Mouse (Mus musculus) MEL (cell line): Measurements from ENCODE around the gene Tspan9.

Source experiments
- CTCF ChIP-seq, 3 experiments: IDR thresholded peaks in 2 of 3; conservative IDR thresholded peaks in 1 of 3; 2 replicates each; pipeline ENCODE4 v1.5.1; 2011 to 2012; ENCODE audit warnings: low read length in 3 of 3, low read depth in 2 of 3, mild to moderate bottlenecking in 2 of 3, improper control_type of control experiment in 1 of 3, inconsistent platforms in 1 of 3, mixed read lengths in 1 of 3, moderate library complexity in 1 of 3; ENCODE audit not compliant: control insufficient read depth in 1 of 3, insufficient read depth in 1 of 3, poor library complexity in 1 of 3, severe bottlenecking in 1 of 3
- ELF1 ChIP-seq: IDR thresholded peaks from 2 replicates; pipeline ENCODE4 v1.6.1; 2014; ENCODE audit warnings: low read depth, mild to moderate bottlenecking, inconsistent platforms, low read length, improper control_type of control experiment, moderate library complexity
- EP300 ChIP-seq, 2 experiments: IDR thresholded peaks; 2 replicates each; pipeline ENCODE4 v1.6.1; 2011; ENCODE audit warnings: improper control_type of control experiment in 2 of 2, low read length in 2 of 2, low read depth in 1 of 2, mild to moderate bottlenecking in 1 of 2
- GABPA ChIP-seq: IDR thresholded peaks from 2 replicates; pipeline ENCODE4 v1.6.1; 2012; ENCODE audit warnings: low read depth, mild to moderate bottlenecking, inconsistent platforms, low read length, improper control_type of control experiment, moderate library complexity
- KAT2A ChIP-seq: conservative IDR thresholded peaks from 2 replicates; pipeline ENCODE4 v1.6.1; 2012; ENCODE audit warnings: low read depth, low read length, improper control_type of control experiment, inconsistent platforms
- MAFK ChIP-seq: IDR thresholded peaks from 2 replicates; pipeline ENCODE4 v1.6.1; 2011; ENCODE audit warnings: low read depth, mild to moderate bottlenecking, low read length, improper control_type of control experiment, borderline replicate concordance
- MAZ ChIP-seq: IDR thresholded peaks from 2 replicates; pipeline ENCODE4 v1.6.1; 2012; ENCODE audit warnings: low read depth, mild to moderate bottlenecking, inconsistent platforms, low read length, improper control_type of control experiment
- MXI1 ChIP-seq: IDR thresholded peaks from 2 replicates; pipeline ENCODE4 v1.6.1; 2011; ENCODE audit warnings: mild to moderate bottlenecking, low read depth, low read length, improper control_type of control experiment
- POLR2A ChIP-seq, 2 experiments: IDR thresholded peaks; 2 replicates each; pipeline ENCODE4 v1.6.1; 2011 to 2012; ENCODE audit warnings: low read length in 2 of 2, mild to moderate bottlenecking in 2 of 2, control low read depth in 1 of 2, improper control_type of control experiment in 1 of 2, low read depth in 1 of 2, moderate library complexity in 1 of 2; ENCODE audit not compliant: control insufficient read depth in 1 of 2, insufficient read depth in 1 of 2, poor library complexity in 1 of 2
- SIN3A ChIP-seq: IDR thresholded peaks from 2 replicates; pipeline ENCODE4 v1.6.1; 2012; ENCODE audit warnings: low read length, improper control_type of control experiment, inconsistent platforms
- USF2 ChIP-seq, 2 experiments: IDR thresholded peaks; 2 replicates each; pipeline ENCODE4 v1.6.1; 2011 to 2012; ENCODE audit warnings: improper control_type of control experiment in 2 of 2, low read length in 2 of 2, borderline replicate concordance in 1 of 2, inconsistent platforms in 1 of 2, low read depth in 1 of 2, mild to moderate bottlenecking in 1 of 2; ENCODE audit not compliant: insufficient read depth in 1 of 2

- TF ChIP-seq MAZ = no peak
- no peak for TF ChIP-seq POLR2A (IDR thresholded peaks at IDR 0.05; ENCODE audit: control insufficient read depth in 1 of 2, insufficient read depth in 1 of 2, low read depth in 1 of 2, low read length in 2 of 2, poor library complexity in 1 of 2)
- no peak for TF ChIP-seq EP300 (IDR thresholded peaks at IDR 0.05; ENCODE audit: low read depth in 1 of 2, low read length in 2 of 2)
- TF ChIP-seq CTCF (IDR thresholded peaks at IDR 0.05 in 2 of 3, conservative IDR thresholded peaks at IDR 0.05 in 1 of 3; ENCODE audit: control insufficient read depth in 1 of 3, insufficient read depth in 1 of 3, low read depth in 2 of 3, low read length in 3 of 3, poor library complexity in 1 of 3, severe bottlenecking in 1 of 3) = no peak
- TF ChIP-seq ELF1 = no peak
- no peak for TF ChIP-seq KAT2A
- TF ChIP-seq USF2 (IDR thresholded peaks at IDR 0.05; ENCODE audit: borderline replicate concordance in 1 of 2, insufficient read depth in 1 of 2, low read depth in 1 of 2, low read length in 2 of 2) = no peak
- no peak for TF ChIP-seq SIN3A
- TF ChIP-seq MXI1 = no peak
- TF ChIP-seq MAFK = no peak
- no peak for TF ChIP-seq GABPA
Measured at GRCm38 (mm10) chr6:128083305-128083704, 60.1 kb downstream of the Tspan9 start.
